9 mouse cellular contexts compared by ENCODE assay signal in the genomic region with DNA sequence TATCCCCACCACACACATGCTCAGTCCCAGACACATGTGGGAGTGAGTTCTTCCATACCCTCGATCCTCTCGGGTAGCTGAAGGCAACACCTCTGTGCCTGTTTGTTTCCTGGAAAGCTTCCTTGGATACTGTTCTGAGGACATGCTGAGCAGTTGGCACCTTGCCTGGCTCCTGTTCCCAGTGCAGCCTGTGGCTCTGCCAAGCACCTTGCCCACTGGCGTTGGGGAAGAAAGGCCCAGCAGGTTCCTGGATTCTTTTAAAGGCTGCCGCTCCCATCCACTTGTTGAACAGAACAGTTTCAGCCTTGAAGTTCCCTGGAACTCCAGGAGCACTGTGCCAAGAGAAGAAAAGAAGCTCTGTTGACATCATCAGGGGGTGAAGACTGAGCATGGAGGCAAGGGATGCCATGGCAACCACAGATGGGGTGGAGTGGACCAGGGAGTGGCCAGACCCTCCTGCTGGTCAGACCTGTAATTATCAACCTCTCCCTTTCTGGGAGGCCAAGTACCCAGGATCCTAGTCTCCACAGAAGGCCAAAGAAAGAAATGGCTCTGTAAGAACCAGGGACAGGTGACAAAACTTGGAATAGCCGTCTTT.
DNase-seq lines count a peak whose midpoint lies in the region; ATAC-seq and TF ChIP-seq lines count a peak whose summit lies in the region.
"Had no signal": no experiment of that assay in that cellular context is flagged by ENCODE, and none has a peak within 500 bp of the region (broad histone marks: within the 10 kb centered on the region; RNA-seq: fewer than 3 reads in every experiment).

No protein-coding gene starts in this region.

- 88% methylated on average over 5 of the region's 5 CpGs for WGBS in kidney, embryonic 14.5 days

- H3K36me3 ChIP-seq in kidney, embryonic 14.5 days (ENCODE audit: control insufficient read depth, insufficient read depth, low read length): no peaks in the 10 kb centered on the region

- no peak for TF ChIP-seq CTCF in left cerebral cortex, adult 2 months (IDR thresholded peaks at IDR 0.05)

- H3K4me2 ChIP-seq in kidney, embryonic 14.5 days (replicated peaks; ENCODE audit: low read depth, low read length): no peak overlapping the region

- no peak overlapping the region for H3K27ac ChIP-seq in kidney, embryonic 14.5 days (ENCODE audit: low read depth, low read length)
- no peak overlapping the region for H3K27ac ChIP-seq in left cerebral cortex, adult 2 months

- H3K27me3 ChIP-seq in kidney, embryonic 14.5 days (ENCODE audit: control insufficient read depth, insufficient read depth, low read length): no peaks in the 10 kb centered on the region

- H3K4me3 ChIP-seq in kidney, embryonic 14.5 days (ENCODE audit: low read length): no peak overlapping the region
- no peak overlapping the region for H3K4me3 ChIP-seq in left cerebral cortex, adult 2 months
- H3K4me3 ChIP-seq: myocyte had no signal

- intact Hi-C loops in gastrocnemius, postnatal 14 days (cut with DNase I; ENCODE audit: low total_unique reads): no loop called here
- intact Hi-C loops in left cerebral cortex, adult 2 months (cut with DNase I): loop anchor here (5.0 kb wide), 1 partner anchor 98 kb away; no protein-coding TSS in a partner anchor

- DNase-seq in kidney, adult 18-20 months: peak; percentile 79
- peak; percentile 28 to 52 for DNase-seq in cerebellum, adult 18-20 months
- DNase-seq in gastrocnemius, postnatal 14 days: peak; percentile 13
- DNase-seq in left cerebral cortex, adult 2 months (ENCODE audit: extremely low spot score in 1 of 2, low spot score in 2 of 2): peak; percentile 15 to 18
- peak; percentile 34 for DNase-seq in testis, postnatal 14 days (ENCODE audit: low spot score)
- DNase-seq in urinary bladder, adult 2 months (ENCODE audit: low spot score): no peak
- no peak for DNase-seq in thymus, postnatal 10 days (ENCODE audit: low spot score in 2 of 2)

- no peaks in the 10 kb centered on the region for H3K9me3 ChIP-seq in kidney, embryonic 14.5 days (ENCODE audit: control insufficient read depth, low read length)

- ATAC-seq in kidney, embryonic 14.5 days (ENCODE audit: low FRiP score, low TSS enrichment): no peak

- no peaks in the 10 kb centered on the region for H3K4me1 ChIP-seq in kidney, embryonic 14.5 days (ENCODE audit: control insufficient read depth, insufficient read depth, low read length)

- H3K9ac ChIP-seq in kidney, embryonic 14.5 days (ENCODE audit: low read depth, low read length): no peak overlapping the region

Comparison
In these comparisons a context has a peak if more than half of its experiments do, and no peak if none do; other contexts are left out.
1. DNase-seq: peak in kidney, adult 18-20 months (single experiment), cerebellum, adult 18-20 months (2 of 2), gastrocnemius, postnatal 14 days (single experiment), left cerebral cortex, adult 2 months (2 of 2) and testis, postnatal 14 days (single experiment); none in urinary bladder, adult 2 months (single experiment) and thymus, postnatal 10 days (0 of 2).